Mouse (Mus musculus): Measurements from ENCODE around the gene Vwce. TPM values are rescaled to one million over a fixed set of nuclear protein-coding genes. Genes with fewer than 3 reads are reported as not detected.

Gene Vwce
- total RNA-seq, 2 experiments from 2014 or later: not detected

- DNase-seq (ENCODE audit: low spot score): peak; percentile 82
- intact Hi-C loops (cut with DNase I): loop anchor here (1.0 to 5.0 kb wide), 4 partner anchors 31 to 249 kb away; partner anchors contain the start of gene Pga5
Measured at GRCm38 (mm10) chr19:10709360-10710087, 75.5 kb downstream of the Vwce start.

- intact Hi-C loops (cut with DNase I): loop anchor here (2.0 kb wide), 1 partner anchor 169 kb away; no protein-coding TSS in a partner anchor
- no peak for DNase-seq (ENCODE audit: low spot score)
Measured at GRCm38 (mm10) chr19:10710088-10710511, 76.1 kb downstream of the Vwce start.

DNA sequence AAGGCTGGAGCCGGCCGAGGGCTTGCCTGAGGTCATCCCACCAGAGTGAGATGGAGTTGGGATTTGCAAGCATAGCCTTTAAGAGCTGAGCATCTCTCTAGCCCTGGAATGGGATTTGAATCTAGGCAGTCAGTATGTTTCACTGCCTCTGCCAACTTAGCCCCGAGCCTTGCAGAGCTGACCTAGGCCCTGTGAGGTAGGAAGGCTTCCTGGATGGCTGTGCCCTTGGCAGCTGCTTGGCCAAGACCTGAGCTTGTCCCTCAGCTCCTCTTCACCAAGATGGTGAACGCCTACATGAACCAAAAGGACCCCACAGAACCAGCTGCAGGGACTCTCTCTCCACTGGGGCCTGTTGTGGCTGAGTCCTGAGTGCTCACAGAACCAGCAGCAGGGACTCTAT lies 76.7 kb downstream of the Vwce start:
- intact Hi-C loops (cut with DNase I): loop anchor here (2.0 kb wide), 1 partner anchor 168 kb away; no protein-coding TSS in a partner anchor
- no peak for DNase-seq (ENCODE audit: low spot score)

- DNase-seq (ENCODE audit: low spot score): no peak
- intact Hi-C loops (cut with DNase I): no loop called here
Measured at GRCm38 (mm10) chr19:10712194-10712593, 78.2 kb downstream of the Vwce start.

DNA sequence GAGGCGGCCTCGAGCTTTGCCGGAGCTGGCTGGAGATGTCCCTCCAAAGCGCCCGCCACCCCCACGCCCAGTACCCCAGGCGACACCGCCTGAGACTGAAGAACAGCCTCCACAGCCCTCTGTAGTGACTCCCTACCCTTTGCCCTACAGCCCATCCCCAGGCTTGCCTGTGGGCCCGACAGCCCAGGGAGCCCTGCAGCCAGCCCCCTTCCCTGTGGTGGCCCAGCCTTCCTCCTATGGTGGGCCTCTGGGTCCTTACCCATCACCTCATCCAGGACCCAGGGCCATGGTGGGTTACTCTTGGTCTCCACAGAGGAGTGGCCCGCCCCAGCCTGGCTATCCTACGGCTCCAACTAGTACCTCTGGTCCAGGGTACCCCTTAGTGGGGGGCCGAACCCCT lies 78.6 kb downstream of the Vwce start:
- no peak for DNase-seq (ENCODE audit: low spot score)
- intact Hi-C loops (cut with DNase I): no loop called here

GRCm38 (mm10) chr19:10713551-10713950 lies 79.5 kb downstream of the Vwce start:
- intact Hi-C loops (cut with DNase I): no loop called here
- no peak for DNase-seq (ENCODE audit: low spot score)

GRCm38 (mm10) chr19:10714168-10714567 lies 80.2 kb downstream of the Vwce start:
- intact Hi-C loops (cut with DNase I): loop anchor here (1.0 kb wide), 1 partner anchor 117 kb away; no protein-coding TSS in a partner anchor
- DNase-seq (ENCODE audit: low spot score): no peak

- intact Hi-C loops (cut with DNase I): loop anchor here (1.0 kb wide), 1 partner anchor 116 kb away; no protein-coding TSS in a partner anchor
- DNase-seq (ENCODE audit: low spot score): no peak
Measured at GRCm38 (mm10) chr19:10714682-10715475, 80.9 kb downstream of the Vwce start.

GRCm38 (mm10) chr19:10715476-10715875 lies 81.5 kb downstream of the Vwce start:
- intact Hi-C loops (cut with DNase I): no loop called here

More at GRCm38 (mm10) chr19:10715476-10715875, 81.5 kb downstream of the Vwce start:
- no peak for DNase-seq (ENCODE audit: low spot score)

Other genes starting within 250 kb of the Vwce start
- 10 to 100 TPM; 45.8 to 47.0 TPM for gene Syt7, start 245.1 kb upstream of the Vwce start, total RNA-seq (2021)
- gene Lrrc10b, start 176.7 kb upstream of the Vwce start, total RNA-seq (2021): 1 to 10 TPM in 1 of 2 experiments, under 1 TPM in 1; 0.75 to 1.0 TPM
- gene Ppp1r32, start 151.3 kb upstream of the Vwce start, total RNA-seq (2021): under 1 TPM in 1 of 2 experiments, not detected in 1; 0.21 TPM
- gene Cpsf7, start 108.9 kb upstream of the Vwce start, total RNA-seq (2021): 10 to 100 TPM; 24.8 to 28.4 TPM
- 10 to 100 TPM; 71.6 to 72.2 TPM for gene Sdhaf2, start 108.1 kb upstream of the Vwce start, total RNA-seq (2021)
- 1 to 10 TPM; 4.1 to 4.6 TPM for gene Tmem216, start 78.0 kb upstream of the Vwce start, total RNA-seq (2021)
- gene Cyb561a3, start 57.0 kb upstream of the Vwce start, total RNA-seq (2021): 1 to 10 TPM; 9.5 to 10.0 TPM
- 1 to 10 TPM; 2.9 to 3.0 TPM for gene Tmem138, start 56.9 kb upstream of the Vwce start, total RNA-seq (2021)
- gene Ddb1, start 28.9 kb upstream of the Vwce start, total RNA-seq (2021): 100 to 1,000 TPM; 154 to 166 TPM
- gene Tkfc, start 28.6 kb upstream of the Vwce start, total RNA-seq (2021): 1 to 10 TPM; 9.1 to 9.3 TPM
- gene Pga5, start 43.9 kb downstream of the Vwce start, total RNA-seq (2021): not detected
- 10 to 100 TPM; 21.1 to 21.8 TPM for gene Vps37c, start 54.5 kb downstream of the Vwce start, total RNA-seq (2021)
- under 1 TPM; 0.34 to 0.48 TPM for gene Cd5, start 104.8 kb downstream of the Vwce start, total RNA-seq (2021)
- under 1 TPM; 0.16 to 0.36 TPM for gene Cd6, start 195.8 kb downstream of the Vwce start, total RNA-seq (2021)
- 1 to 10 TPM; 2.1 to 2.2 TPM for gene Slc15a3, start 205.5 kb downstream of the Vwce start, total RNA-seq (2021)
- 10 to 100 TPM; 15.6 to 17.9 TPM for gene Tmem132a, start 235.7 kb downstream of the Vwce start, total RNA-seq (2021)
- 10 to 100 TPM; 82.8 to 87.8 TPM for gene Tmem109, start 247.8 kb downstream of the Vwce start, total RNA-seq (2021)